Mouse (Mus musculus) intestine, postnatal 0 days (tissue): Measurements from ENCODE around the gene Patl2. TPM values are rescaled to one million over a fixed set of nuclear protein-coding genes. Genes with fewer than 3 reads are reported as not detected.
"Not testable (repeated sequence)": the region's sequence is repeated elsewhere in the genome, so short reads cannot be mapped to it uniquely, and the experiment has no call there.

ENCODE experiments used
- ATAC-seq: fragments of 200-750 bp; cut with Nextera tagmentation; 2 replicates; pipeline ENCODE4 v1.8.0; 2017; ENCODE audit warnings: mild to moderate bottlenecking, moderate TSS enrichment, moderate library complexity
- H3K27ac ChIP-seq: fragments of 300-500 bp; sonication (generic); 2 replicates; pipeline ENCODE4 v1.5.1; 2014; ENCODE audit warnings: mild to moderate bottlenecking, low read depth, low read length, moderate library complexity
- H3K27me3 ChIP-seq: fragments of 300-500 bp; sonication (generic); replicated peaks from 2 replicates; pipeline ENCODE4 v1.6.1; 2014; ENCODE audit warnings: low read length, mixed read lengths; ENCODE audit not compliant: control insufficient read depth, insufficient read depth
- H3K36me3 ChIP-seq: fragments of 300-500 bp; sonication (generic); 2 replicates; pipeline ENCODE4 v1.6.1; 2014; ENCODE audit warnings: mild to moderate bottlenecking, moderate library complexity; ENCODE audit not compliant: control insufficient read depth, insufficient read depth
- H3K4me1 ChIP-seq: fragments of 300-500 bp; sonication (generic); replicated peaks from 2 replicates; pipeline ENCODE4 v1.6.1; 2014; ENCODE audit warnings: antibody characterized with exemption, low read length, mixed read lengths; ENCODE audit not compliant: control insufficient read depth, insufficient read depth
- H3K4me2 ChIP-seq: fragments of 300-500 bp; sonication (generic); replicated peaks from 2 replicates; pipeline ENCODE4 v1.6.1; 2014; ENCODE audit warnings: low read depth, mild to moderate bottlenecking, moderate library complexity
- H3K4me3 ChIP-seq: fragments of 300-500 bp; sonication (generic); 2 replicates; pipeline ENCODE4 v1.5.1; 2014; ENCODE audit warnings: low read depth, low read length
- H3K9ac ChIP-seq: fragments of 300-500 bp; sonication (generic); 2 replicates; pipeline ENCODE4 v1.6.1; 2014; ENCODE audit warnings: mild to moderate bottlenecking, low read depth, low read length
- H3K9me3 ChIP-seq: fragments of 300-500 bp; sonication (generic); 2 replicates; pipeline ENCODE4 v1.6.1; 2016; ENCODE audit warnings: mixed run types; ENCODE audit not compliant: control insufficient read depth
- CTCF ChIP-seq: sonication (generic); IDR thresholded peaks from 2 replicates; pipeline ENCODE4 v1.5.1; 2016; ENCODE audit warnings: low read depth, mild to moderate bottlenecking, control low read depth, antibody characterized with exemption, moderate library complexity
- WGBS: fragments of 180-500 bp; shearing (Covaris S2); extraction: QIAGEN DNeasy Blood & Tissue Kit; methylation state at CpG from one replicate; pipeline ENCODE4 v1.1.7; 2014; 5-methylcytosine and 5-hydroxymethylcytosine counted together
- polyA plus RNA-seq: library from polyadenylated mRNA; unstranded; fragments of >200 nt; fragmentation: Nextera tagmentation; extraction: Ambion mirVana; gene quantifications from 2 replicates; pipeline ENCODE4 v1.2.1, GENCODE M21; 2015

Patl2 gene
- polyA plus RNA-seq, 1 experiment from 2014 or later: 0.04 TPM

- WGBS: 77% methylated on average over 4 of the region's 4 CpGs
- no peaks in the 10 kb centered on the region for H3K9me3 ChIP-seq
- no peak overlapping the region for H3K4me2 ChIP-seq
- no peak for TF ChIP-seq CTCF
- no peak overlapping the region for H3K4me3 ChIP-seq
- no peaks in the 10 kb centered on the region for H3K27me3 ChIP-seq
- H3K27ac ChIP-seq: no peak overlapping the region
- no peak for ATAC-seq
- H3K9ac ChIP-seq: no peak overlapping the region
- no peaks in the 10 kb centered on the region for H3K4me1 ChIP-seq
- peaks cover 50% of the 10 kb centered on the region for H3K36me3 ChIP-seq
Observed at GRCm38 (mm10) chr2:122109714-122110113, 76.3 kb downstream of the Patl2 start.

GRCm38 (mm10) chr2:122108101-122108500 is 77.9 kb downstream of the Patl2 start:
- no peak overlapping the region for H3K9ac ChIP-seq
- no peak for TF ChIP-seq CTCF
- no peak for ATAC-seq
- WGBS: 79% methylated on average over 14 of the region's 14 CpGs
- H3K4me2 ChIP-seq: no peak overlapping the region
- H3K4me3 ChIP-seq: no peak overlapping the region
- H3K9me3 ChIP-seq: no peaks in the 10 kb centered on the region
- H3K4me1 ChIP-seq: no peaks in the 10 kb centered on the region
- H3K27ac ChIP-seq: no peak overlapping the region
- no peaks in the 10 kb centered on the region for H3K27me3 ChIP-seq
- H3K36me3 ChIP-seq: peaks cover 51% of the 10 kb centered on the region

- Histone ChIP-seq H3K27ac (no peak overlapping the region), H3K36me3 (peaks cover 70% of the 10 kb centered on the region), H3K4me2 (no peak overlapping the region), H3K4me1 (no peaks in the 10 kb centered on the region), H3K9ac (no peak overlapping the region), H3K27me3 (no peaks in the 10 kb centered on the region), H3K4me3 (no peak overlapping the region), H3K9me3 (no peaks in the 10 kb centered on the region)
- TF ChIP-seq CTCF: peak; percentile 75
- ATAC-seq: peak; percentile 47; the same call in 1 of the 2 replicates
Observed at GRCm38 (mm10) chr2:122102070-122102469, 83.9 kb downstream of the Patl2 start.

- not testable (repeated sequence) for H3K4me2 ChIP-seq, ATAC-seq, H3K9me3 ChIP-seq, H3K9ac ChIP-seq, H3K4me3 ChIP-seq, H3K4me1 ChIP-seq, H3K27me3 ChIP-seq, H3K27ac ChIP-seq
- H3K36me3 ChIP-seq: peaks cover 88% of the 10 kb centered on the region
- 76% methylated on average over 5 of the region's 5 CpGs for WGBS
Observed at GRCm38 (mm10) chr2:122097686-122098085, 88.3 kb downstream of the Patl2 start.

GRCm38 (mm10) chr2:122093844-122094243 is 92.1 kb downstream of the Patl2 start:
- no peak for ATAC-seq
- peaks cover 90% of the 10 kb centered on the region for H3K36me3 ChIP-seq
- 91% methylated on average over 4 of the region's 4 CpGs for WGBS

GRCm38 (mm10) chr2:122086446-122086845 is 99.5 kb downstream of the Patl2 start:
- no peak for ATAC-seq
- H3K4me2 ChIP-seq: no peak overlapping the region
- H3K4me1 ChIP-seq: no peaks in the 10 kb centered on the region
- H3K36me3 ChIP-seq: peaks cover 43% of the 10 kb centered on the region
- no peak for TF ChIP-seq CTCF
- H3K4me3 ChIP-seq: no peak overlapping the region
- no peak overlapping the region for H3K9ac ChIP-seq
- H3K27ac ChIP-seq: no peak overlapping the region
- WGBS: 63% methylated on average over 4 of the region's 4 CpGs
- no peaks in the 10 kb centered on the region for H3K9me3 ChIP-seq
- no peaks in the 10 kb centered on the region for H3K27me3 ChIP-seq

More at GRCm38 (mm10) chr2:122093844-122094243, 92.1 kb downstream of the Patl2 start:
- Histone ChIP-seq H3K4me3 (no peak overlapping the region), H3K27me3 (no peaks in the 10 kb centered on the region), H3K27ac (no peak overlapping the region), H3K9me3 (no peaks in the 10 kb centered on the region), H3K9ac (no peak overlapping the region), H3K4me1 (no peaks in the 10 kb centered on the region), H3K4me2 (no peak overlapping the region)
- TF ChIP-seq CTCF: no peak
